Mouse (Mus musculus) neural tube, embryonic 13.5 days (tissue): Measurements from ENCODE around the gene Tenm2. TPM values are rescaled to one million over a fixed set of nuclear protein-coding genes. Genes with fewer than 3 reads are reported as not detected.

Experiments
- ATAC-seq: fragments of 200-750 bp; cut with Nextera tagmentation; 2 replicates; pipeline ENCODE4 v1.8.0; 2017; ENCODE audit warnings: low read depth, mild to moderate bottlenecking, moderate TSS enrichment, moderate library complexity
- H3K27ac ChIP-seq: fragments of 300-500 bp; sonication (generic); replicated peaks from 2 replicates; pipeline ENCODE4 v1.5.1; 2015; ENCODE audit warnings: moderate library complexity, mild to moderate bottlenecking, inconsistent platforms
- H3K27me3 ChIP-seq: fragments of 300-500 bp; sonication (generic); 2 replicates; pipeline ENCODE4 v1.6.1; 2015; ENCODE audit warnings: mild to moderate bottlenecking, inconsistent platforms
- H3K36me3 ChIP-seq: fragments of 300-500 bp; sonication (generic); 2 replicates; pipeline ENCODE4 v1.6.1; 2015; ENCODE audit warnings: mild to moderate bottlenecking, inconsistent platforms
- H3K4me1 ChIP-seq: fragments of 300-500 bp; sonication (generic); replicated peaks from 2 replicates; pipeline ENCODE4 v1.6.1; 2015; ENCODE audit warnings: inconsistent platforms
- H3K4me2 ChIP-seq: fragments of 300-500 bp; sonication (generic); 2 replicates; pipeline ENCODE4 v1.6.1; 2015; ENCODE audit warnings: inconsistent platforms, mild to moderate bottlenecking, moderate library complexity
- H3K4me3 ChIP-seq: fragments of 300-500 bp; sonication (generic); 2 replicates; pipeline ENCODE4 v1.5.1; 2015; ENCODE audit warnings: mild to moderate bottlenecking, inconsistent platforms
- H3K9ac ChIP-seq: fragments of 300-500 bp; sonication (generic); 2 replicates; pipeline ENCODE4 v1.6.1; 2015; ENCODE audit warnings: moderate library complexity, mild to moderate bottlenecking, inconsistent platforms
- H3K9me3 ChIP-seq: fragments of 300-500 bp; sonication (generic); 2 replicates; pipeline ENCODE4 v1.6.1; 2016; ENCODE audit warnings: inconsistent platforms
- WGBS: fragments of 180-500 bp; shearing (Covaris S2); methylation state at CpG from one replicate; pipeline ENCODE4 v1.1.7; 2015; 5-methylcytosine and 5-hydroxymethylcytosine counted together
- polyA plus RNA-seq: library from polyadenylated mRNA; unstranded; fragments of >200 nt; fragmentation: Nextera tagmentation; extraction: Ambion mirVana; gene quantifications from 2 replicates; pipeline ENCODE4 v1.2.1, GENCODE M21; 2015

The Tenm2 gene
- polyA plus RNA-seq, 1 experiment from 2014 or later, result 14.2 TPM

- no peaks in the 10 kb centered on the region for H3K9me3 ChIP-seq
- H3K27ac ChIP-seq, result no peak overlapping the region
- 96% methylated on average over 6 of the region's 6 CpGs for WGBS
- no peak overlapping the region for H3K9ac ChIP-seq
- H3K36me3 ChIP-seq, result no peaks in the 10 kb centered on the region
- H3K4me1 ChIP-seq, result no peaks in the 10 kb centered on the region
- no peaks in the 10 kb centered on the region for H3K27me3 ChIP-seq
- no peak overlapping the region for H3K4me3 ChIP-seq
- no peak for ATAC-seq
- no peak overlapping the region for H3K4me2 ChIP-seq
Observed at GRCm38 (mm10) chr11:37177426-37177825, 58.3 kb downstream of the Tenm2 start.

- H3K9ac ChIP-seq, result no peak overlapping the region
- H3K27me3 ChIP-seq, result no peaks in the 10 kb centered on the region
- no peak overlapping the region for H3K4me2 ChIP-seq
- H3K4me3 ChIP-seq, result no peak overlapping the region
- no peak for ATAC-seq
- no peaks in the 10 kb centered on the region for H3K9me3 ChIP-seq
- 53% methylated on average over 13 of the region's 13 CpGs for WGBS
- no peaks in the 10 kb centered on the region for H3K36me3 ChIP-seq
- no peaks in the 10 kb centered on the region for H3K4me1 ChIP-seq
- no peak overlapping the region for H3K27ac ChIP-seq
Observed at GRCm38 (mm10) chr11:37153933-37154880, 81.6 kb downstream of the Tenm2 start.

- Histone ChIP-seq H3K9ac (no peak overlapping the region), H3K4me1 (no peaks in the 10 kb centered on the region), H3K4me3 (no peak overlapping the region), H3K27ac (no peak overlapping the region), H3K9me3 (no peaks in the 10 kb centered on the region), H3K4me2 (no peak overlapping the region), H3K36me3 (no peaks in the 10 kb centered on the region), H3K27me3 (no peaks in the 10 kb centered on the region)
- no peak for ATAC-seq
- WGBS, result 74% methylated on average over 5 of the region's 5 CpGs
Observed at GRCm38 (mm10) chr11:37153382-37153781, 82.4 kb downstream of the Tenm2 start.

- no peaks in the 10 kb centered on the region for H3K27me3 ChIP-seq
- H3K4me3 ChIP-seq, result no peak overlapping the region
- no peaks in the 10 kb centered on the region for H3K9me3 ChIP-seq
- H3K36me3 ChIP-seq, result no peaks in the 10 kb centered on the region
- H3K4me1 ChIP-seq, result no peaks in the 10 kb centered on the region
- H3K4me2 ChIP-seq, result no peak overlapping the region
- WGBS, result 74% methylated on average over 1 of the region's 1 CpGs
- H3K9ac ChIP-seq, result no peak overlapping the region
- no peak overlapping the region for H3K27ac ChIP-seq
- no peak for ATAC-seq
Observed at GRCm38 (mm10) chr11:37150011-37150410, 85.8 kb downstream of the Tenm2 start.

GRCm38 (mm10) chr11:37143996-37144395, 91.8 kb downstream of the Tenm2 start:
- H3K27ac ChIP-seq, result no peak overlapping the region

GRCm38 (mm10) chr11:37143478-37143877, 92.3 kb downstream of the Tenm2 start:
- Histone ChIP-seq H3K27ac (no peak overlapping the region), H3K4me3 (no peak overlapping the region), H3K4me2 (no peak overlapping the region), H3K9ac (no peak overlapping the region), H3K4me1 (no peaks in the 10 kb centered on the region), H3K27me3 (no peaks in the 10 kb centered on the region), H3K9me3 (no peaks in the 10 kb centered on the region), H3K36me3 (no peaks in the 10 kb centered on the region)
- no peak for ATAC-seq
- 90% methylated on average over 2 of the region's 2 CpGs for WGBS

More at GRCm38 (mm10) chr11:37143996-37144395, 91.8 kb downstream of the Tenm2 start:
- no peaks in the 10 kb centered on the region for H3K9me3 ChIP-seq
- H3K9ac ChIP-seq, result no peak overlapping the region
- H3K4me2 ChIP-seq, result no peak overlapping the region
- H3K27me3 ChIP-seq, result no peaks in the 10 kb centered on the region
- WGBS, result 84% methylated on average over 6 of the region's 6 CpGs
- H3K36me3 ChIP-seq, result no peaks in the 10 kb centered on the region
- no peak overlapping the region for H3K4me3 ChIP-seq
- no peaks in the 10 kb centered on the region for H3K4me1 ChIP-seq
- no peak for ATAC-seq

- ATAC-seq, result no peak
- Histone ChIP-seq H3K4me1 (peaks cover 4% of the 10 kb centered on the region; the same call in 1 of the 2 replicates), H3K9me3 (no peaks in the 10 kb centered on the region), H3K4me3 (no peak overlapping the region), H3K9ac (no peak overlapping the region), H3K4me2 (no peak overlapping the region), H3K27me3 (no peaks in the 10 kb centered on the region), H3K36me3 (no peaks in the 10 kb centered on the region), H3K27ac (no peak overlapping the region)
- 53% methylated on average over 2 of the region's 2 CpGs for WGBS
Observed at GRCm38 (mm10) chr11:37128893-37129292, 106.9 kb downstream of the Tenm2 start.

GRCm38 (mm10) chr11:37118058-37118457, 117.7 kb downstream of the Tenm2 start:
- Histone ChIP-seq H3K36me3 (no peaks in the 10 kb centered on the region), H3K9me3 (no peaks in the 10 kb centered on the region), H3K27ac (no peak overlapping the region), H3K4me1 (peaks cover 3% of the 10 kb centered on the region; the same call in 1 of the 2 replicates), H3K9ac (no peak overlapping the region), H3K4me3 (no peak overlapping the region), H3K4me2 (no peak overlapping the region), H3K27me3 (no peaks in the 10 kb centered on the region)
- ATAC-seq, result no peak

- Histone ChIP-seq H3K4me2 (no peak overlapping the region), H3K4me1 (peaks cover 3% of the 10 kb centered on the region; the same call in 1 of the 2 replicates), H3K9ac (no peak overlapping the region), H3K9me3 (no peaks in the 10 kb centered on the region), H3K27me3 (no peaks in the 10 kb centered on the region), H3K27ac (no peak overlapping the region), H3K4me3 (no peak overlapping the region), H3K36me3 (no peaks in the 10 kb centered on the region)
- 38% methylated on average over 4 of the region's 4 CpGs for WGBS
- no peak for ATAC-seq
Observed at GRCm38 (mm10) chr11:37115188-37115587, 120.6 kb downstream of the Tenm2 start.

GRCm38 (mm10) chr11:37107069-37107468, 128.7 kb downstream of the Tenm2 start:
- ATAC-seq, result no peak
- 73% methylated on average over 2 of the region's 2 CpGs for WGBS
- no peak overlapping the region for H3K4me2 ChIP-seq
- no peak overlapping the region for H3K4me3 ChIP-seq
- H3K36me3 ChIP-seq, result no peaks in the 10 kb centered on the region
- H3K9ac ChIP-seq, result no peak overlapping the region
- no peak overlapping the region for H3K27ac ChIP-seq
- no peaks in the 10 kb centered on the region for H3K27me3 ChIP-seq
- no peaks in the 10 kb centered on the region for H3K4me1 ChIP-seq
- no peaks in the 10 kb centered on the region for H3K9me3 ChIP-seq

- Histone ChIP-seq H3K4me2 (no peak overlapping the region), H3K27me3 (no peaks in the 10 kb centered on the region), H3K4me1 (no peaks in the 10 kb centered on the region), H3K36me3 (no peaks in the 10 kb centered on the region), H3K9me3 (no peaks in the 10 kb centered on the region), H3K4me3 (no peak overlapping the region), H3K27ac (no peak overlapping the region), H3K9ac (no peak overlapping the region)
- 85% methylated on average over 5 of the region's 5 CpGs for whole genome bisulfite sequencing
- ATAC-seq, result no peak
Observed at GRCm38 (mm10) chr11:37079403-37079802, 156.4 kb downstream of the Tenm2 start.

- Histone ChIP-seq H3K4me1 (0 out of 2 replicates have a peak, but pooled peaks cover 4% of the 10 kb centered on the region), H3K9me3 (no peaks in the 10 kb centered on the region), H3K9ac (no peak overlapping the region), H3K4me2 (no peak overlapping the region), H3K27me3 (no peaks in the 10 kb centered on the region), H3K27ac (no peak overlapping the region), H3K36me3 (no peaks in the 10 kb centered on the region), H3K4me3 (no peak overlapping the region)
- 79% methylated on average over 5 of the region's 5 CpGs for whole genome bisulfite sequencing
- no peak for ATAC-seq
Observed at GRCm38 (mm10) chr11:37076989-37077598, 158.7 kb downstream of the Tenm2 start.
